In the genomic region with DNA sequence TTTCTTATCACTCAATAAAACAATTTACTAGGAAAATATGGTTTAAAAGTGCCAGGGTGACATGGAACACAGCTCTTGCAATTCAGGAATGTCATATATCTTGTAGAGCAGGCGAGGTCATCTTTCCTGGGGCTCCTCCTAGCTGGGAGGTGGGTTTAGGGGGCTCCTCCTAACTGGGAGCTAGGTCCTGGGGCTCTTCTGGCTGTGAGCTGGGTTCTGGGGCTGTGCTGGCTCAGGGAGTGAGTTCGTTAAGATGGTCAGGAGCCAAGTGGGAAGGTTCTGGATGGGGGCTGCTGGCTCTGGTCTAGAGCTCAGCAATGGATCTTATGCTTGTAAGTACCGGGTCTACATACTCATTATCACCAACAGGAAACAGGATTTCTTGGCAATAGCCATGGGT, we compare ENCODE assay signal across 14 mouse cellular contexts.
"Had no signal": no experiment of that assay in that cellular context is flagged by ENCODE, and none has a peak within 500 bp of the region (broad histone marks: within the 10 kb centered on the region; RNA-seq: fewer than 3 reads in every experiment).

No protein-coding gene starts in this region.

- H3K36me3 ChIP-seq: midbrain, embryonic 13.5 days; midbrain, embryonic 15.5 days; neural tube, embryonic 12.5 days; stomach, embryonic 15.5 days had no signal

- H3K9ac ChIP-seq: lung, embryonic 14.5 days; midbrain, embryonic 13.5 days; midbrain, embryonic 15.5 days; neural tube, embryonic 12.5 days; stomach, embryonic 15.5 days had no signal

- H3K9me3 ChIP-seq: midbrain, embryonic 13.5 days; midbrain, embryonic 15.5 days; neural tube, embryonic 12.5 days; stomach, embryonic 15.5 days had no signal

- H3K27me3 ChIP-seq: midbrain, embryonic 13.5 days; midbrain, embryonic 15.5 days; neural tube, embryonic 12.5 days; stomach, embryonic 15.5 days had no signal

- H3K27ac ChIP-seq: midbrain, embryonic 13.5 days; midbrain, embryonic 15.5 days; neural tube, embryonic 12.5 days; stomach, embryonic 15.5 days; stomach, postnatal 0 days had no signal

- ATAC-seq: midbrain, embryonic 13.5 days; midbrain, embryonic 15.5 days had no signal

- H3K4me1 ChIP-seq: midbrain, embryonic 13.5 days; midbrain, embryonic 15.5 days; neural tube, embryonic 12.5 days; stomach, embryonic 15.5 days had no signal

- DNase-seq: lung, adult 18-20 months; lung, embryonic 14.5 days; lung, postnatal 10 days; lung, postnatal 4 days; right cerebral cortex, postnatal 14 days; thymus, adult 2 months; thymus, postnatal 25 days; thymus, postnatal 4 days had no signal

- H3K4me2 ChIP-seq: lung, embryonic 14.5 days; midbrain, embryonic 11.5 days; midbrain, embryonic 13.5 days; midbrain, embryonic 15.5 days; neural tube, embryonic 12.5 days; stomach, embryonic 15.5 days had no signal

- H3K4me3 ChIP-seq: midbrain, embryonic 13.5 days; midbrain, embryonic 15.5 days; neural tube, embryonic 12.5 days; stomach, embryonic 15.5 days had no signal
